Mouse (Mus musculus): ENCODE data around the gene Fars2. TPM values are rescaled to one million over a fixed set of nuclear protein-coding genes. Genes with fewer than 3 reads are reported as not detected.

The Fars2 gene
- polyA plus RNA-seq, 1 experiment = 19.4 TPM

- no peak for TF ChIP-seq CTCF (IDR thresholded peaks at IDR 0.05; ENCODE audit: extremely low read depth, insufficient read depth, insufficient read length, insufficient replicate concordance)
- TF ChIP-seq POLR2A (IDR thresholded peaks at IDR 0.05; ENCODE audit: low read depth, low read length) = no peak
- Histone ChIP-seq H3K4me1 (ENCODE audit: control insufficient read depth, insufficient read depth, insufficient read length) (no peaks in the 10 kb centered on the region), H3K4me3 (ENCODE audit: extremely low read depth, insufficient read depth, insufficient read length) (no peak overlapping the region), H3K27me3 (ENCODE audit: control insufficient read depth, insufficient read depth, low read length) (no peaks in the 10 kb centered on the region), H3K36me3 (ENCODE audit: control insufficient read depth, insufficient read depth, low read length) (no peaks in the 10 kb centered on the region), H3K27ac (ENCODE audit: insufficient read depth, low read length) (no peak overlapping the region)
- no peak for DNase-seq (ENCODE audit: low read depth in 1 of 2, low spot score in 2 of 2)
- 92% methylated on average over 3 of the region's 3 CpGs for WGBS
These were observed 375.2 kb downstream of the Fars2 start for GRCm38 (mm10) chr13:36492397-36492796.

- TF ChIP-seq CTCF (IDR thresholded peaks at IDR 0.05; ENCODE audit: extremely low read depth, insufficient read depth, insufficient read length, insufficient replicate concordance) (no peak), POLR2A (IDR thresholded peaks at IDR 0.05; ENCODE audit: low read depth, low read length) (no peak)
These were observed 376.1 kb downstream of the Fars2 start for GRCm38 (mm10) chr13:36493294-36493693.

GRCm38 (mm10) chr13:36493762-36494161 lies 376.6 kb downstream of the Fars2 start:
- DNase-seq (ENCODE audit: low read depth in 1 of 2, low spot score in 2 of 2) = no peak
- TF ChIP-seq CTCF (IDR thresholded peaks at IDR 0.05; ENCODE audit: extremely low read depth, insufficient read depth, insufficient read length, insufficient replicate concordance) = no peak
- no peak for TF ChIP-seq POLR2A (IDR thresholded peaks at IDR 0.05; ENCODE audit: low read depth, low read length)
- Histone ChIP-seq H3K4me1 (ENCODE audit: control insufficient read depth, insufficient read depth, insufficient read length) (no peaks in the 10 kb centered on the region), H3K27ac (ENCODE audit: insufficient read depth, low read length) (no peak overlapping the region), H3K27me3 (ENCODE audit: control insufficient read depth, insufficient read depth, low read length) (no peaks in the 10 kb centered on the region), H3K4me3 (ENCODE audit: extremely low read depth, insufficient read depth, insufficient read length) (no peak overlapping the region), H3K36me3 (ENCODE audit: control insufficient read depth, insufficient read depth, low read length) (no peaks in the 10 kb centered on the region)
- 92% methylated on average over 7 of the region's 7 CpGs for WGBS

More at GRCm38 (mm10) chr13:36493294-36493693, 376.1 kb downstream of the Fars2 start:
- Histone ChIP-seq H3K27ac (ENCODE audit: insufficient read depth, low read length) (no peak overlapping the region), H3K4me3 (ENCODE audit: extremely low read depth, insufficient read depth, insufficient read length) (no peak overlapping the region), H3K27me3 (ENCODE audit: control insufficient read depth, insufficient read depth, low read length) (no peaks in the 10 kb centered on the region), H3K4me1 (ENCODE audit: control insufficient read depth, insufficient read depth, insufficient read length) (no peaks in the 10 kb centered on the region), H3K36me3 (ENCODE audit: control insufficient read depth, insufficient read depth, low read length) (no peaks in the 10 kb centered on the region)
- WGBS = 87% methylated on average over 2 of the region's 2 CpGs
- DNase-seq (ENCODE audit: low read depth in 1 of 2, low spot score in 2 of 2) = no peak

- TF ChIP-seq CTCF (IDR thresholded peaks at IDR 0.05; ENCODE audit: extremely low read depth, insufficient read depth, insufficient read length, insufficient replicate concordance) (no peak), POLR2A (IDR thresholded peaks at IDR 0.05; ENCODE audit: low read depth, low read length) (no peak)
- no peaks in the 10 kb centered on the region for H3K4me1 ChIP-seq (ENCODE audit: control insufficient read depth, insufficient read depth, insufficient read length)
- H3K36me3 ChIP-seq (ENCODE audit: control insufficient read depth, insufficient read depth, low read length) = no peaks in the 10 kb centered on the region
- WGBS = 62% methylated on average over 2 of the region's 2 CpGs
- no peak overlapping the region for H3K27ac ChIP-seq (ENCODE audit: insufficient read depth, low read length)
- no peak for DNase-seq (ENCODE audit: low read depth in 1 of 2, low spot score in 2 of 2)
- H3K4me3 ChIP-seq (ENCODE audit: extremely low read depth, insufficient read depth, insufficient read length) = no peak overlapping the region
- H3K27me3 ChIP-seq (ENCODE audit: control insufficient read depth, insufficient read depth, low read length) = no peaks in the 10 kb centered on the region
These were observed 378.8 kb downstream of the Fars2 start for GRCm38 (mm10) chr13:36495980-36496379.

- H3K27me3 ChIP-seq (ENCODE audit: control insufficient read depth, insufficient read depth, low read length) = no peaks in the 10 kb centered on the region
- H3K36me3 ChIP-seq (ENCODE audit: control insufficient read depth, insufficient read depth, low read length) = no peaks in the 10 kb centered on the region
- H3K4me1 ChIP-seq (ENCODE audit: control insufficient read depth, insufficient read depth, insufficient read length) = no peaks in the 10 kb centered on the region
- no peak for TF ChIP-seq CTCF (IDR thresholded peaks at IDR 0.05; ENCODE audit: extremely low read depth, insufficient read depth, insufficient read length, insufficient replicate concordance)
- no peak for TF ChIP-seq POLR2A (IDR thresholded peaks at IDR 0.05; ENCODE audit: low read depth, low read length)
- H3K27ac ChIP-seq (ENCODE audit: insufficient read depth, low read length) = no peak overlapping the region
- DNase-seq (ENCODE audit: low read depth in 1 of 2, low spot score in 2 of 2) = no peak
- no peak overlapping the region for H3K4me3 ChIP-seq (ENCODE audit: extremely low read depth, insufficient read depth, insufficient read length)
- WGBS = 74% methylated on average over 4 of the region's 4 CpGs
These were observed 380.1 kb downstream of the Fars2 start for GRCm38 (mm10) chr13:36497346-36497745.

GRCm38 (mm10) chr13:36500370-36500905 lies 383.2 kb downstream of the Fars2 start:
- Histone ChIP-seq H3K4me3 (ENCODE audit: extremely low read depth, insufficient read depth, insufficient read length) (no peak overlapping the region), H3K4me1 (ENCODE audit: control insufficient read depth, insufficient read depth, insufficient read length) (no peaks in the 10 kb centered on the region), H3K27me3 (ENCODE audit: control insufficient read depth, insufficient read depth, low read length) (no peaks in the 10 kb centered on the region), H3K36me3 (ENCODE audit: control insufficient read depth, insufficient read depth, low read length) (no peaks in the 10 kb centered on the region), H3K27ac (ENCODE audit: insufficient read depth, low read length) (no peak overlapping the region)
- TF ChIP-seq CTCF (IDR thresholded peaks at IDR 0.05; ENCODE audit: extremely low read depth, insufficient read depth, insufficient read length, insufficient replicate concordance) (no peak), POLR2A (IDR thresholded peaks at IDR 0.05; ENCODE audit: low read depth, low read length) (no peak)
- 89% methylated on average over 4 of the region's 4 CpGs for WGBS
- DNase-seq (ENCODE audit: low read depth in 1 of 2, low spot score in 2 of 2) = no peak

- Histone ChIP-seq H3K4me3 (ENCODE audit: extremely low read depth, insufficient read depth, insufficient read length) (no peak overlapping the region), H3K4me1 (ENCODE audit: control insufficient read depth, insufficient read depth, insufficient read length) (no peaks in the 10 kb centered on the region), H3K36me3 (ENCODE audit: control insufficient read depth, insufficient read depth, low read length) (no peaks in the 10 kb centered on the region), H3K27me3 (ENCODE audit: control insufficient read depth, insufficient read depth, low read length) (no peaks in the 10 kb centered on the region), H3K27ac (ENCODE audit: insufficient read depth, low read length) (no peak overlapping the region)
- DNase-seq (ENCODE audit: low read depth in 1 of 2, low spot score in 2 of 2) = no peak
- TF ChIP-seq POLR2A (IDR thresholded peaks at IDR 0.05; ENCODE audit: low read depth, low read length) = no peak
- TF ChIP-seq CTCF (IDR thresholded peaks at IDR 0.05; ENCODE audit: extremely low read depth, insufficient read depth, insufficient read length, insufficient replicate concordance) = no peak
- 93% methylated on average over 3 of the region's 3 CpGs for WGBS
These were observed 386.3 kb downstream of the Fars2 start for GRCm38 (mm10) chr13:36503551-36503950.

Data from spleen, adult 2 months (tissue).